Mouse (Mus musculus) ovary, postnatal 10 days (tissue): ENCODE results near the gene Tmem200a.
A peak's percentile ranks its signal among the peaks of the same experiment; 100 is the strongest.

Experiments used
- DNase-seq: peaks from one replicate; pipeline ENCODE4 v3.0.0; 2022; ENCODE audit warnings: low spot score

The Tmem200a gene

GRCm38 (mm10) chr10:26078521-26079142 is at the start of gene Tmem200a:
Gene Tmem200a, minus strand, starts transcription at chr10:26079052.
- DNase-seq: peak; percentile 7

GRCm38 (mm10) chr10:26119822-26120183 is 41.0 kb upstream of the Tmem200a start:
- DNase-seq: no peak

GRCm38 (mm10) chr10:26119067-26119821 is 40.4 kb upstream of the Tmem200a start:
- no peak for DNase-seq

GRCm38 (mm10) chr10:26114409-26114808 is 35.6 kb upstream of the Tmem200a start:
- DNase-seq: no peak

GRCm38 (mm10) chr10:26103330-26103982 is 24.6 kb upstream of the Tmem200a start:
- DNase-seq: no peak

GRCm38 (mm10) chr10:26082081-26082480 is 3.2 kb upstream of the Tmem200a start:
- DNase-seq: no peak

- DNase-seq: no peak
These were observed 826 bp upstream of the Tmem200a start for GRCm38 (mm10) chr10:26079678-26080077.

- no peak for DNase-seq
These were observed 976 bp downstream of the Tmem200a start, which contains the start of gene Gm9767 for GRCm38 (mm10) chr10:26077671-26078481. Gene Gm9767, plus strand, starts transcription at chr10:26078255.

GRCm38 (mm10) chr10:26076949-26077348 is 1.9 kb downstream of the Tmem200a start:
- DNase-seq: no peak

GRCm38 (mm10) chr10:26071986-26072385 is 6.9 kb downstream of the Tmem200a start:
- DNase-seq: no peak

GRCm38 (mm10) chr10:26063071-26063470 is 15.8 kb downstream of the Tmem200a start:
- no peak for DNase-seq

- DNase-seq: no peak
These were observed 19.1 kb downstream of the Tmem200a start for GRCm38 (mm10) chr10:26059662-26060307.

GRCm38 (mm10) chr10:26051177-26051576 is 27.7 kb downstream of the Tmem200a start:
- no peak for DNase-seq

- no peak for DNase-seq
These were observed 43.9 kb downstream of the Tmem200a start for GRCm38 (mm10) chr10:26034931-26035330.

GRCm38 (mm10) chr10:26018740-26019139 is 60.1 kb downstream of the Tmem200a start:
- DNase-seq: no peak

- DNase-seq: no peak
These were observed 64.6 kb downstream of the Tmem200a start for GRCm38 (mm10) chr10:26014298-26014697.

- DNase-seq: no peak
These were observed 69.9 kb downstream of the Tmem200a start for GRCm38 (mm10) chr10:26008948-26009347.

GRCm38 (mm10) chr10:26005471-26005870 is 73.4 kb downstream of the Tmem200a start:
- no peak for DNase-seq

GRCm38 (mm10) chr10:26000893-26001292 is 78.0 kb downstream of the Tmem200a start:
- no peak for DNase-seq

- no peak for DNase-seq
These were observed 79.4 kb downstream of the Tmem200a start for GRCm38 (mm10) chr10:25999291-25999930.

GRCm38 (mm10) chr10:25984056-25984455 is 94.8 kb downstream of the Tmem200a start:
- DNase-seq: no peak
